Mouse (Mus musculus) limb, embryonic 11.5 days (tissue): ENCODE data around the gene Katna1. TPM values are rescaled to one million over a fixed set of nuclear protein-coding genes. Genes with fewer than 3 reads are reported as not detected.

ENCODE experiments used
- ATAC-seq: fragments of 200-750 bp; cut with Nextera tagmentation; 2 replicates; pipeline ENCODE4 v1.8.0; 2017; ENCODE audit warnings: low read depth; ENCODE audit not compliant: insufficient number of reproducible peaks, low FRiP score, low TSS enrichment
- DNase-seq: peaks from one replicate; pipeline ENCODE4 v3.0.0-alpha.2; 2015; ENCODE audit warnings: low spot score
- H3K27ac ChIP-seq: fragments of 300-500 bp; sonication (generic); replicated peaks from 2 replicates; pipeline ENCODE4 v1.5.1; 2014; ENCODE audit warnings: low read depth, mild to moderate bottlenecking, low read length
- H3K27me3 ChIP-seq: fragments of 300-500 bp; sonication (generic); 2 replicates; pipeline ENCODE4 v1.6.1; 2014; ENCODE audit warnings: mild to moderate bottlenecking, low read length, mixed read lengths; ENCODE audit not compliant: control insufficient read depth, insufficient read depth
- H3K36me3 ChIP-seq: fragments of 300-500 bp; sonication (generic); 2 replicates; pipeline ENCODE4 v1.6.1; 2014; ENCODE audit warnings: mild to moderate bottlenecking, low read length, moderate library complexity, mixed read lengths; ENCODE audit not compliant: control insufficient read depth, insufficient read depth
- H3K4me1 ChIP-seq: fragments of 300-500 bp; sonication (generic); 2 replicates; pipeline ENCODE4 v1.6.1; 2014; ENCODE audit warnings: low read length, mixed read lengths; ENCODE audit not compliant: control insufficient read depth, insufficient read depth
- H3K4me2 ChIP-seq: fragments of 300-500 bp; sonication (generic); 2 replicates; pipeline ENCODE4 v1.6.1; 2014; ENCODE audit warnings: low read depth, mild to moderate bottlenecking, moderate library complexity; ENCODE audit not compliant: severe bottlenecking
- H3K4me3 ChIP-seq: fragments of 300-500 bp; sonication (generic); 2 replicates; pipeline ENCODE4 v1.5.1; 2014; ENCODE audit warnings: low read depth, low read length
- H3K9ac ChIP-seq: fragments of 300-500 bp; sonication (generic); 2 replicates; pipeline ENCODE4 v1.6.1; 2014; ENCODE audit warnings: mild to moderate bottlenecking, low read length
- H3K9me3 ChIP-seq: fragments of 300-500 bp; sonication (generic); 2 replicates; pipeline ENCODE4 v1.6.1; 2016; ENCODE audit warnings: low read length; ENCODE audit not compliant: control insufficient read depth
- WGBS: fragments of 180-500 bp; shearing (Covaris S2); extraction: QIAGEN DNeasy Blood & Tissue Kit; methylation state at CpG from one replicate; pipeline ENCODE4 v1.1.7; 2014; 5-methylcytosine and 5-hydroxymethylcytosine counted together
- polyA plus RNA-seq: library from polyadenylated mRNA; unstranded; fragments of >200 nt; fragmentation: Nextera tagmentation; extraction: Ambion mirVana; gene quantifications from 2 replicates; pipeline ENCODE4 v1.2.1, GENCODE M21; 2014

The Katna1 gene
- polyA plus RNA-seq, 1 experiment from 2014 or later, result 81.4 TPM

DNA sequence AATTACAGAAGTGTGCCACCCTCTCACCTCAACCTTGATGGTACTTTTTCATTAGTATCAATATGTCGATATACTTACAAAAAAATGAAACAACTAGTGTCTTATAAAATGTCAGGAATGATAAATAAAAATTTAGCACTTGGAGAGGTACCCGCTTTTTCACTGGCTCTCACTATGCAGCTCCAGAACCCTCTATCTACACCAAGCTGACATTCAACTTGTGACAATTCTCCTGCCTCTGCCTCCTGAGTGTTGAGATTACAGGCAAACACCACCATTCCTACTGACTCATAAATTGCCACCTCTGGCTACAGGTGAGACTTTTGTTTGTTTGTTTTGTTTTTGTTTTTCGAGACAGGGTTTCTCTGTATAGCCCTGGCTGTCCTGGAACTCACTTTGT, 55.4 kb downstream of the Katna1 start:
- Histone ChIP-seq H3K27ac (no peak overlapping the region), H3K4me3 (peak overlapping the region; percentile 95), H3K9me3 (no peaks in the 10 kb centered on the region), H3K36me3 (peaks cover 2% of the 10 kb centered on the region; the same call in 1 of the 2 replicates), H3K9ac (no peak overlapping the region), H3K27me3 (no peaks in the 10 kb centered on the region), H3K4me2 (peak overlapping the region; percentile 64), H3K4me1 (no peaks in the 10 kb centered on the region)
- ATAC-seq, result peak; percentile 40
- WGBS, result 59% methylated on average over 3 of the region's 3 CpGs
- no peak for DNase-seq

DNA sequence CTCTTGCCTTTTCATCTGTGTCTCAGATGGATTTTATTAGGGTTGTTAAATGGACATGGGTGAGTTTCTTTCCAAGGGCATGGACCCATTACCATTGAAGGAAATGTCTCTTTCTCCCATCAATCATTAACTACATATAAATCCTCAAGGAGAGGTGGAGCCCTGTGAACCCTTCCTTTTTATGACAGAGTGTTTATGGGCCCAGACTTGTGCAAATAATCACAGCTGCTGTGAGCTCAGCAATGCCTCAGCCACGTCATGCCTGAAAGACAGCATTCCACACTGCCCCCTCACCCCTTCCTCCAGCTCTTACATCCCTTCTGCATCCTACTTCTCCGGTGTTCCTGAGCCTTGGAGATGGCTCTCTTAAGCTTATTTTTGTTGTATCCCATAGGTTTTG, 61.5 kb downstream of the Katna1 start:
- WGBS, result 44% methylated on average over 2 of the region's 2 CpGs
- H3K4me3 ChIP-seq, result no peak overlapping the region
- ATAC-seq (no peak), DNase-seq (no peak)
- H3K27me3 ChIP-seq, result no peaks in the 10 kb centered on the region
- no peak overlapping the region for H3K4me2 ChIP-seq
- no peak overlapping the region for H3K27ac ChIP-seq
- H3K36me3 ChIP-seq, result peaks cover 2% of the 10 kb centered on the region; the same call in 1 of the 2 replicates
- no peak overlapping the region for H3K9ac ChIP-seq
- H3K4me1 ChIP-seq, result no peaks in the 10 kb centered on the region
- H3K9me3 ChIP-seq, result no peaks in the 10 kb centered on the region

DNA sequence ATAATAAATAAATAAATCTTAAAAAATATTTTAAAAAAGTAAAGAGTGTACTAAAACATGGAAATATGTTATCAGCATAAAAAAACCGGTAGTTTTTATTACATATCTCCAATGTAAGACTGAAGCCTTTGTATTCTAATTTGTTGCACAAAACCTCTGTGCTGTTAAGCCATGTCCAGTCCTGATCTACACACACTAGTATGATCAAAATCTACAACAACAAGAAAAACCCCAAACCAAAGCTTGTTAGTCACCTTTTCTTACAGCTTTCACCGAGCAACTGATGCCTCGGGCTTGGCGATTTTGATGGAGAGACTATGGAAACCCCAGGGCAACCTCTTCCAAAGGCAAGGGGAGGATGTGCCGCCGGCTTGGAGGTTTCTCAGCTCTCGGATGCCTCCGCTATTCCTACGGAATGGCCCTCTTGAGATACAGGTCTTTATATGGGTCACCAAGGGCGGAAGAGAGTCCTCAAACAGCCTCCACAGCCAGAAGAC, 66.5 kb downstream of the Katna1 start:
- Histone ChIP-seq H3K4me1 (peaks cover 5% of the 10 kb centered on the region; the same call in 1 of the 2 replicates), H3K27ac (peak overlapping the region; percentile 14; the same call in 1 of the 2 replicates), H3K9me3 (no peaks in the 10 kb centered on the region), H3K4me2 (peak overlapping the region; percentile 45), H3K4me3 (peak overlapping the region; percentile 73), H3K27me3 (no peaks in the 10 kb centered on the region), H3K9ac (peak overlapping the region; percentile 89), H3K36me3 (peaks cover 2% of the 10 kb centered on the region; the same call in 1 of the 2 replicates)
- no peak for DNase-seq
- WGBS, result 1% methylated on average over 10 of the region's 10 CpGs
- peak; percentile 7; the same call in 1 of the 2 replicates for ATAC-seq

DNA sequence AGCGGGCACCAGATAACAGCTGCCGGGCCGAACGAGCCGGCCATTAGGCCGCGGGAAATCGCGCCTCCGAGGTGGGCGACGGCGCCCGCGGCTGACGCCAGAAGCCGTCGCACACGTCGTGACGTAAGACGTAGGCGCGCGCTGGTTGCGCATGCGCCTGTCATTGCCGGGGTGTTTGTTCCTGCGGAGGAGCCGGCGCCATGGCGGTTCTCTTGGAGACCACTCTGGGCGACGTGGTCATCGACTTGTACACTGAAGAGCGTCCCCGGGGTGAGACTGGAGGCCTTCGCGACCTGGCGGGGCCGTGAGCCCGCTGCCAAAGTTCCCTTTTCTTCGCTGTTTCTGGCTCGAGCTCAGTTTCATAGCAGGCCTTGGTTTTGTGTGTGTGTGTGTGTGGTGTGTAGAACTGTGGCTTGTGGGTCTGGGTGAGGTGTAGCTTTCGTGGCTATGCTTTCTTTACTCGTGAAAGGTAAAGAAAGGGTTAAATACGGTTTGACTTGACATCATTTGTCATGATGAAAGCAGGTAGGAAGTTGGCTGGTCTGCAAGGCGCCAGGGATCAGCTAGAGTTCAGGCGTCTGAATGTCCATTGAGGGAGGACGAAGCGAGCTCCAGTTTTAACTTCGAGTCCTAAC, 67.1 kb downstream of the Katna1 start, which contains the start of the genes Ginm1 and Ppil4:
Gene Ginm1, minus strand, starts transcription at position 74 of the 635 bp plus-strand sequence.
Gene Ppil4, plus strand, starts transcription at position 141 of the 635 bp plus-strand sequence.
- DNase-seq, result peak; percentile 91
- Histone ChIP-seq H3K4me1 (peaks cover 5% of the 10 kb centered on the region; the same call in 1 of the 2 replicates), H3K4me3 (peak within 1 kb of the TSS; percentile 73), H3K27me3 (no peaks in the 10 kb centered on the region), H3K36me3 (peaks cover 2% of the 10 kb centered on the region; the same call in 1 of the 2 replicates), H3K27ac (peak within 1 kb of the TSS; percentile 14; the same call in 1 of the 2 replicates), H3K9ac (peak within 1 kb of the TSS; percentile 89), H3K9me3 (no peaks in the 10 kb centered on the region), H3K4me2 (peak within 1 kb of the TSS; percentile 86)
- ATAC-seq, result peak; percentile 90
- WGBS, result under 1% methylated on average over 52 of the region's 52 CpGs

DNA sequence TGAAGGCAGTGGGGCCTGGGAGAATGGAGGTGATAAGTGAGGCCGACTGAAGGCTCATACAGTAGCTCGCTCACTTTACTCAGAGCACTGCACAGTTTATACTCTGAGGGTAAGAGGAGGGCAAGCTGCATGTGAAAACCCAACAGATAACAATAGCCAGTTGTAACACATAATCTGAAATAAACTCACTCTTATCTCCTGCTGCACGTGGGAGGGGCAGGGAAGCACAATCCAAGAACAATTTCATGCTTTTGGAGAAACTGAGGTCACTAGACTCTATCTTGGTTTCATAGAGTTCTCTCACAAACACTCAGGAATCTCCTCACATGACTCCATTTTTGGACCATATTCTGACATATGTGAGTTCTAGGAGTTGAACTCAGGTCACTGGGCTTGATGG, 75.5 kb downstream of the Katna1 start:
- H3K4me1 ChIP-seq, result no peaks in the 10 kb centered on the region
- DNase-seq (no peak), ATAC-seq (no peak)
- H3K9me3 ChIP-seq, result no peaks in the 10 kb centered on the region
- H3K36me3 ChIP-seq, result peaks cover 10% of the 10 kb centered on the region; the same call in 1 of the 2 replicates
- WGBS, result 92% methylated on average over 3 of the region's 3 CpGs
- no peak overlapping the region for H3K9ac ChIP-seq
- no peak overlapping the region for H3K4me3 ChIP-seq
- H3K27me3 ChIP-seq, result no peaks in the 10 kb centered on the region
- H3K4me2 ChIP-seq, result no peak overlapping the region
- H3K27ac ChIP-seq, result no peak overlapping the region

DNA sequence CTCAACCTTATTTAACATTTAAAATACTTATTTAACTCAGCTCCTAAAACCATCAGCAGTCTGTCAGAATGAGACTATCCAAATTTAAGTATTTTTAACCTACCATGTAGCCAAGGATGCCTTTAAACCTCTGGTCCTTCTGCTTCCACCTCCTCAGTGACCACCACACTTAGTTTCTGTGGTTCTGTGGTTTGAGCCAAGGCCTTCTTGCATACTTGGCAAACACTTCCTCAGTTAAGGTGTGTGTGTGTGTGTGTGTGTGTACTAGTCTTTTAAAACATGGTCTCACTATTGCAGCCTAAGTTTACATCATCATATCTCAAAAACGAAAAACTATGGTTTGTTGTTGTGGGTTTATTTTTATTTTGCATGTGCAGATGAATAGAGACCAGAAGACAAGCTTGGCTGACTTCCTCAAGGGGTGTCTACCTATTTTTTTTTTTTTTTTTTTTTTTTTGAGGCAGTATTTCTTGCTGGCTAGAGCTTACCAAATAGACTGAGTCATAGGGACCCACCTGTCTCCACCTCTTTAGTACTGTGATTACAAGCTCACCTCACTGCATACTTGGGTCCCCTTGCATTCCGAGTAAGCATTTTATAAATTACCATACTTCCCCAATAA, 76.8 kb downstream of the Katna1 start:
- no peaks in the 10 kb centered on the region for H3K4me1 ChIP-seq
- DNase-seq (no peak), ATAC-seq (no peak)
- H3K27ac ChIP-seq, result no peak overlapping the region
- H3K27me3 ChIP-seq, result no peaks in the 10 kb centered on the region
- no peak overlapping the region for H3K4me2 ChIP-seq
- WGBS, result 90% methylated on average over 2 of the region's 2 CpGs
- H3K36me3 ChIP-seq, result peaks cover 10% of the 10 kb centered on the region; the same call in 1 of the 2 replicates
- H3K9ac ChIP-seq, result no peak overlapping the region
- H3K4me3 ChIP-seq, result no peak overlapping the region
- no peaks in the 10 kb centered on the region for H3K9me3 ChIP-seq

DNA sequence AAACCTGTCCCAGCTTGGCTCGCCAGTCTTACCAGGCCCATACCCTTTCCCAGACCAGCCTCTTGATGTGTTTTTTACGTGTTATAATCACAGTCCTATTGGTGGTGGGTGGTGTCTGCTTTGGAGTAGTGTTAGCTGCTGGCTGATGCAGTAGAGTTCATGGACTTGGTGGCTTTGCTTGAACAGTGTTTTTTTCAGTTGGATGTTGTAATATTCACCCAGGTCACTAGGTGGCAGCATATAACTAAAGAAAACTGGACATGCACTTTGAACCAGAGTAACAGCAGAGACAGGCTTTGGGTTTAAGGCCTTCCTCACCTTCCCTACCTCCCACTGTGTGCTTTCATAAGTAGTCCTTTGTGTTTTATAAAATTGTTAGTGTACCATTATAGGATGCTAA, 84.1 kb downstream of the Katna1 start:
- ATAC-seq, result no peak
- H3K4me3 ChIP-seq, result no peak overlapping the region
- no peak overlapping the region for H3K4me2 ChIP-seq
- H3K4me1 ChIP-seq, result no peaks in the 10 kb centered on the region
- H3K36me3 ChIP-seq, result peaks cover 11% of the 10 kb centered on the region
- H3K9me3 ChIP-seq, result no peaks in the 10 kb centered on the region
- H3K27me3 ChIP-seq, result no peaks in the 10 kb centered on the region
- no peak overlapping the region for H3K9ac ChIP-seq
- DNase-seq, result peak; percentile 67
- no peak overlapping the region for H3K27ac ChIP-seq
- 57% methylated on average over 2 of the region's 2 CpGs for WGBS
